Mouse (Mus musculus) large intestine, adult 2 months (tissue): ENCODE results near the gene Defa36. TPM values are rescaled to one million over a fixed set of nuclear protein-coding genes. Genes with fewer than 3 reads are reported as not detected.
"Not testable (repeated sequence)": the region's sequence is repeated elsewhere in the genome, so short reads cannot be mapped to it uniquely, and the experiment has no call there.

Experiments
- DNase-seq: peaks from one replicate; pipeline ENCODE4 v3.0.0-alpha.2; 2012; ENCODE audit warnings: low read depth, low spot score
- WGBS: fragments of 180-500 bp; shearing (Covaris S2); methylation state at CpG from one replicate; pipeline ENCODE4 v1.1.7; 2018; 5-methylcytosine and 5-hydroxymethylcytosine counted together
- polyA plus RNA-seq: library from polyadenylated mRNA; depleted of rRNA; stranded (reverse); fragments of >200 nt; gene quantifications from 2 replicates; pipeline ENCODE4 v1.2.3, GENCODE M21; 2012; rRNA removed

The Defa36 gene
- polyA plus RNA-seq: 942 and 3,726 TPM in 2 replicates

- no CpG with 5 or more reads among the region's 1 CpGs for WGBS
- DNase-seq: not testable (repeated sequence)
These were observed at the start of gene Defa36 for GRCm38 (mm10) chr8:21427111-21427510. Defa36 (plus strand) TSS chr8:21427411.

- WGBS: no CpG with 5 or more reads among the region's 2 CpGs
These were observed 49.0 kb upstream of the Defa36 start, which contains the start of gene Defa2 for GRCm38 (mm10) chr8:21378215-21378614. Defa2 (plus strand) TSS chr8:21378515.

GRCm38 (mm10) chr8:21391511-21391910, 35.7 kb upstream of the Defa36 start, which contains the start of gene Defa33:
Defa33 (plus strand) TSS chr8:21391811.
- WGBS: no CpG with 5 or more reads among the region's 2 CpGs
- DNase-seq: not testable (repeated sequence)

More at GRCm38 (mm10) chr8:21378215-21378614, 49.0 kb upstream of the Defa36 start, which contains the start of gene Defa2:
- DNase-seq: not testable (repeated sequence)

- WGBS: no CpG with 5 or more reads among the region's 1 CpGs
These were observed 29.2 kb downstream of the Defa36 start, which contains the start of gene Gm7849 for GRCm38 (mm10) chr8:21456460-21456859. Gm7849 (minus strand) TSS chr8:21456560.

More at GRCm38 (mm10) chr8:21456460-21456859, 29.2 kb downstream of the Defa36 start, which contains the start of gene Gm7849:
- DNase-seq: not testable (repeated sequence)

Other genes starting within 250 kb of the Defa36 start
- not detected in 2 replicates for gene Defa31, start 235.8 kb upstream of the Defa36 start, polyA plus RNA-seq
- gene Gm15293, start 225.8 kb upstream of the Defa36 start, polyA plus RNA-seq: 104 and 114 TPM in 2 replicates
- gene Gm15292, start 177.7 kb upstream of the Defa36 start, polyA plus RNA-seq: 78.8 and 122 TPM in 2 replicates
- gene Defa27, start 111.9 kb upstream of the Defa36 start, polyA plus RNA-seq: not detected in 2 replicates
- gene Defa29, start 100.4 kb upstream of the Defa36 start, polyA plus RNA-seq: 708 and 1,041 TPM in 2 replicates
- 10,137 TPM in 1 of 2 replicates, not detected in the other for gene Defa2, start 48.9 kb upstream of the Defa36 start, polyA plus RNA-seq
- 7,413 TPM in 1 of 2 replicates, not detected in the other for gene Defa33, start 35.6 kb upstream of the Defa36 start, polyA plus RNA-seq
- 10.2 TPM in 1 of 2 replicates, not detected in the other for gene Gm7849, start 29.1 kb downstream of the Defa36 start, polyA plus RNA-seq
- gene Defa20, start 81.8 kb downstream of the Defa36 start, polyA plus RNA-seq: 11,485 TPM in 1 of 2 replicates, not detected in the other
- gene Defa32, start 101.6 kb downstream of the Defa36 start, polyA plus RNA-seq: 6,500 TPM in 1 of 2 replicates, not detected in the other
- not detected in 2 replicates for gene Defa37, start 138.0 kb downstream of the Defa36 start, polyA plus RNA-seq
- 1.2 TPM in 1 of 2 replicates, not detected in the other for gene Defa28, start 155.6 kb downstream of the Defa36 start, polyA plus RNA-seq
- 7,316 TPM in 1 of 2 replicates, not detected in the other for gene Gm7861, start 167.1 kb downstream of the Defa36 start, polyA plus RNA-seq
- gene Defa26, start 190.8 kb downstream of the Defa36 start, polyA plus RNA-seq: 15.3 and 91.7 TPM in 2 replicates
- 283 and 431 TPM in 2 replicates for gene Defa17, start 228.4 kb downstream of the Defa36 start, polyA plus RNA-seq
- 1.1 and 133 TPM in 2 replicates for gene Defa34, start 238.4 kb downstream of the Defa36 start, polyA plus RNA-seq